Mouse (Mus musculus) spleen, adult 2 months (tissue): ENCODE measurements around the gene Zfp950.
"Not testable (repeated sequence)": the region's sequence is repeated elsewhere in the genome, so short reads cannot be mapped to it uniquely, and the experiment has no call there.

Source experiments
- CTCF ChIP-seq: fragments of 200-500 bp; IDR thresholded peaks from 2 replicates; pipeline ENCODE4 v1.5.1; 2011; ENCODE audit warnings: mild to moderate bottlenecking, inconsistent platforms; ENCODE audit not compliant: insufficient read depth, insufficient read length, insufficient replicate concordance; ENCODE audit errors: extremely low read depth
- POLR2A ChIP-seq: fragments of 200-500 bp; IDR thresholded peaks from 2 replicates; pipeline ENCODE4 v1.6.1; 2011; ENCODE audit warnings: low read depth, low read length, inconsistent platforms

- not testable (repeated sequence) for TF ChIP-seq POLR2A, CTCF
These were observed 43.0 kb upstream of the Zfp950 start, which contains the start of gene Gm6020 for GRCm38 (mm10) chr19:61183590-61183989.
